Mouse (Mus musculus) left cerebral cortex, postnatal 10 days (tissue): Measurements from ENCODE around the gene Ifitm2. TPM values are rescaled to one million over a fixed set of nuclear protein-coding genes. Genes with fewer than 3 reads are reported as not detected.
"Not testable (repeated sequence)": the region's sequence is repeated elsewhere in the genome, so short reads cannot be mapped to it uniquely, and the experiment has no call there.

Experiments used
- DNase-seq, 2 experiments: peaks; one replicate each; pipeline ENCODE4 v3.0.0; 2021 to 2022; ENCODE audit warnings: low spot score in 2 of 2, mixed read lengths in 1 of 2; ENCODE audit errors: extremely low spot score in 1 of 2
- intact Hi-C: fragments of 180-260 bp; cut with DNase I; formaldehyde crosslinking; loops from one replicate; pipeline ENCODE4 v1.15.1; 2025
- total RNA-seq, 2 experiments: library from RNA; stranded (reverse); gene quantifications; 2 replicates each; pipeline ENCODE4 v1.2.3; 2021

Ifitm2 gene
- total RNA-seq, result 10 to 100 TPM; 18.0 to 20.0 TPM

GRCm38 (mm10) chr7:140955758-140956555 lies at the start of gene Ifitm2, which contains the start of gene Gm45717:
Gene Ifitm2 (minus strand): TSS chr7:140955987.
Gene Gm45717 (minus strand): TSS chr7:140955937.
- intact Hi-C loops, result loop anchor here (5.0 kb wide), 1 partner anchor 51 kb away; no protein-coding TSS in a partner anchor
- peak in 1 of 2 experiments; percentile 73 for DNase-seq

DNA sequence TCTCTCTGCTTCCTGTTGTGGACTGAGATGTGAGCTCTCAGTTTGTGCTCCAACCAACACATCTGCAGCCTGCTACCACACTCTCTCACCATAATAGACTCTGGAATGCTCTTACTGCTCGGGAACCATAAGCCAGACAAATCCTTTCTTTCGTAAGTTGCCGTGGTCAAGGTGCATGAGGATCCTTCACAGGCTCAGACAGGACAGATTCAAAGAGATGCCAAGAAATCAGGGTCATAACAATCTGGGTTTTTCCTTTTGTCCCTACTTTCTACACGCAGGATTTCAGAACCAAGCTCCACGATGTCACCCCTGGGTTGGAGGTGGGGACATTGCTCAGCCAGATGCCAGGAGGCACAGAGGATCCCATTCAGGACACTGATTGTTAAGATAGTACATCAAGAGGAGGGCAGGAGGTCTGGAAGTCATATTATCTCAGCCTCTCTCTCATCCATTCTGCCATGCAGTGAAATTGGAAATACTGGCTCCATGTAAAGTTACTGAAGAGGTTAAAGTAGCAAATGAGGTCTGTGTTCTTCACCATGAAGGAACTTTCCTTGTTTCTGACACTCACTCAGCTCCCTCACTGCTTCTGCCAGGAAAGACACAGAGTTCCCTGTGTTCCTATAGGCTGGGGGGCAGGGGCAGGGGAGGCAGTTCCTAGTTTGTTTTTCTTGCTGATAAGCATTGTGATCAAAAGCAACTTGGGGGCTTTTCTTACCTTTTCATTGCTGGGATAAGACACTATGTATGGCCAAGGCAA lies 47.6 kb upstream of the Ifitm2 start:
- DNase-seq, result no peak
- intact Hi-C loops, result no loop called here

GRCm38 (mm10) chr7:141000881-141001708 lies 45.3 kb upstream of the Ifitm2 start:
- intact Hi-C loops, result no loop called here
- DNase-seq, result no peak

DNA sequence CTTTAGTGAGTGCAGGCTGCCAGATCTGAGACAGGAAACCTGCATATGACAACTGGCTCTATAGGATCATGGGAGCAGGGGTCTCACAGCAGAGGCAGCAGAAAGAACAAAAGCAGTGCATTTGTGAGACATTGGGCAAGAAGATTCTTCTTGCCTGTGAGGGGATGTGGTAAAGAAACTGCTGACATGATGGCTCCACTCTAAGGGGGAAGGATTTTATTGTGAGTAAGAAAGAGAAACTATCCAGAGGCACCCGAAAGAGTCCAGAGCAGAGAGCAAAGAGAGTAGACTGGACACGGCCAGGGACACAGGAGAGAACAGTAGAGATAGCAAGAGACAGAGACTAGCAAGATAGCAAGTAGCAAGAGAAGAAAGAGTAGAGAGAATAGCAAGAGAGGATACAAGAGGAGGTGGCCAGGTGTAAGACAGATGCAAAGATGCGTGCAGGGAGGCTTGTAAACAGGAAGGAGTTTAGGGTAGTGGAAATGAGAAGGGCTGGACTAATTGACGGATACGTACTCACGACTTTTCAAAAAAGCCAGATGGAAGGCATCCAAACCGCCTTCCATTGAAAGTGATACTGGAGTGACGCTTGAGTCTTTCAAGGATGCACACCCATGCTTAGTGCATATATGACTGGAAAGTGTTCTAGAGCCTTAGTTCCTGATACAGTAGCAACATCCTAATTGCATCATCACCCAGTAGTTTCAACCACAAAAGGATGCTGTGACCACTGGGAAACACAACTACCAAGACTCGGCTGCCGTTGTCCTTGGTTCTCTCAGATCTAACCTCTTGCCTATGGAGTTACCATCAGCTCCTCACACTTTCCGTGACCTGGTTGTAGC lies 43.3 kb upstream of the Ifitm2 start:
- intact Hi-C loops, result no loop called here
- no peak for DNase-seq

- DNase-seq, result no peak
- intact Hi-C loops, result no loop called here
Observed at GRCm38 (mm10) chr7:140997817-140998216, 42.0 kb upstream of the Ifitm2 start.

GRCm38 (mm10) chr7:140991117-140991689 lies 35.4 kb upstream of the Ifitm2 start:
- intact Hi-C loops, result no loop called here

GRCm38 (mm10) chr7:140990622-140991021 lies 34.8 kb upstream of the Ifitm2 start:
- intact Hi-C loops, result no loop called here
- no peak for DNase-seq

More at GRCm38 (mm10) chr7:140991117-140991689, 35.4 kb upstream of the Ifitm2 start:
- no peak for DNase-seq

DNA sequence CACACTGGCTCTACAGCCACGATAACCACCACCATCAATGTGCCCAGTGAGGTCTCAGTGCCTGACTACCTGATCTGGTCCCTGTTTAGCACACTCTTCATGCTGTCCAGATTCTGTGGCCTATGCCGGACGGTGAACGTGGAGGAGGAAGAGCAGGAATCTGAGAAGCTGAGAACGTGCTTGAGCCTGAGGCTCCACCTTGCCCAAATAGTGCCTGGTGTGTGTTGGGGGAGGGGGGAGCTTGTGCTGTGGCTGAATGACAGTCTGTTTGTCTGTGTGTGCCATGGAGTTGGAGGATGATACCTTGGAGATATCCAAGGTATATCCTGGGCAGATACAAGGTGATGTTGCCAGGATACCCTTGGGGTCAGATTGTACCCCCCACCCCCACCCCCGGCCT lies 34.4 kb upstream of the Ifitm2 start:
- intact Hi-C loops, result no loop called here
- DNase-seq, result no peak

GRCm38 (mm10) chr7:140989022-140989421 lies 33.2 kb upstream of the Ifitm2 start:
- intact Hi-C loops, result no loop called here
- DNase-seq, result no peak

- intact Hi-C loops, result no loop called here
- no peak for DNase-seq
Observed at GRCm38 (mm10) chr7:140987182-140988138, 31.7 kb upstream of the Ifitm2 start.

DNA sequence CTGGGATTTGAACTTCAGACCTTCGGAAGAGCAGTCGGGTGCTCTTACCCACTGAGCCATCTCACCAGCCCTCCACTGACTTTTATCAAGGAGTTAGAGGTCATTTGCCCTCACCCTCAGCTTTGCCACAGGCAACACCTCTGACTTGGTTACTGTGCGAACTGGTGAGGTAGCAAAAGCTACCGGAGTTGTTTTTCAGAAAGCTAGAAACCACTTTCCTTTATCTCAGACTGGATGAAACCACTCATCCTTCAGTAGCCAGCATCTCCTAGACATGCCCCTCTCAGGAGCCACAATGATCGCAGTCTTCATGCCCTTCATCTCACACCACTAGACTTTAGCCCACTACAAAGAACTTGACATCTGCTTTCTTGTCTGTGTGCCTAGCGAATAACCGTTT lies 27.2 kb upstream of the Ifitm2 start:
- intact Hi-C loops, result no loop called here
- DNase-seq, result no peak

- intact Hi-C loops, result no loop called here
- DNase-seq, result no peak
Observed at GRCm38 (mm10) chr7:140981704-140982103, 25.9 kb upstream of the Ifitm2 start.

GRCm38 (mm10) chr7:140976720-140977119 lies 20.9 kb upstream of the Ifitm2 start:
- DNase-seq, intact Hi-C loops: not testable (repeated sequence)

DNA sequence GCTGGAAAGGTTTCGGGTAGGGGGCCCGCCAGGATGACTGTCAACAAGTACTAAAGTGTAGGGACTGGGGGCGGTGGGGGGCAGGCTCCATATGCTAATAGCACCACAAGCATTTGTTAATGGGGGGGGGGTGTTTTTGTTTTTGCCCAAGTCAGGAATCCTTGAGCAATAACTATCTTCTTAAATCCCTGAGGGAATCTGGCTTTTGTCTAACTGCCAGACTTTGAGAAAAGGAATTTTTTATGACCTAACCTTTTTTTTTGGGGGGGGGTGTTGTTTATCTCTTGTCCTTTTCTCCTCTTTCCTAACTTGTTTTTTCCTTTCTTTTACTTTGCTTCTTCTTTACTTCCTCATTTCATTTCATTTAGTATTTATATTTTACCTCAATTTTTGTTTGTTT lies 19.7 kb upstream of the Ifitm2 start:
- no peak for DNase-seq
- intact Hi-C loops, result no loop called here

DNA sequence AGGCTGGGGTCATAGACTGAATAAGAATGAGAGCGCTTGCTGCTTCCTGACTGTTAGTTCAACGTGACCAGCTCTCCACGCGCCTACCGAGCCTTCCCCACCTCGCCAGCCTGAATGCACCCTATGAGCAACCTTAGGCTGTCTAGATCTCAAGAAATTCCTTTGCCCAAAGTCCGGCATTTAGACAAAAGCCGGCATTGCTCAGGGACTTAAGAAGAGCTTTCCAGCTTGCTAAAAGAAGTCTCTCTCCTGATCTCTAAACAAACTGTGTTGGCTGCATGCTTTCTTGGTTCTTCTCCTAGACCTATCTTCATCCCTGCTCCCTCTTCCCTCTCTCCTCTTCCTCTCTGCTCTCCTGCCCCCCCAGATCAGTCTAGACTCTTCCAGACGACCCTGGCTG lies 19.2 kb upstream of the Ifitm2 start:
- DNase-seq, result no peak
- intact Hi-C loops, result no loop called here

- DNase-seq, result no peak
- intact Hi-C loops, result no loop called here
Observed at GRCm38 (mm10) chr7:140973396-140974165, 17.8 kb upstream of the Ifitm2 start.
